Mouse (Mus musculus) megakaryocyte, embryonic 14.5 days (primary cell): Measurements from ENCODE around the gene Tor4a.

ENCODE experiments used
- FLI1 ChIP-seq: IDR thresholded peaks from 2 replicates; pipeline ENCODE4 v1.6.1; 2012; ENCODE audit warnings: low read length, inconsistent platforms, mixed read lengths
- GATA1 ChIP-seq: IDR thresholded peaks from 3 replicates; pipeline ENCODE4 v1.6.1; 2012; ENCODE audit warnings: mixed read lengths, low read length, inconsistent platforms, borderline replicate concordance

GRCm38 (mm10) chr2:25231038-25231437 lies 34.4 kb upstream of the Tor4a start:
- no peak for TF ChIP-seq GATA1
- no peak for TF ChIP-seq FLI1
